Mouse (Mus musculus) midbrain, postnatal 0 days (tissue): ENCODE results near the gene Synrg. TPM values are rescaled to one million over a fixed set of nuclear protein-coding genes. Genes with fewer than 3 reads are reported as not detected.

Source experiments
- ATAC-seq: fragments of 200-750 bp; cut with Nextera tagmentation; 2 replicates; pipeline ENCODE4 v1.8.0; 2017; ENCODE audit warnings: moderate number of reproducible peaks, mild to moderate bottlenecking, moderate TSS enrichment, moderate library complexity; ENCODE audit not compliant: low FRiP score
- DNase-seq: peaks from one replicate; pipeline ENCODE4 v3.0.0-alpha.2; 2015; ENCODE audit warnings: low spot score
- H3K27ac ChIP-seq: fragments of 300-500 bp; sonication (generic); 2 replicates; pipeline ENCODE4 v1.5.1; 2014; ENCODE audit warnings: low read depth, mild to moderate bottlenecking, low read length, mixed read lengths
- H3K27me3 ChIP-seq: fragments of 300-500 bp; sonication (generic); 2 replicates; pipeline ENCODE4 v1.6.1; 2014; ENCODE audit warnings: low read length, control low read depth, mixed read lengths; ENCODE audit not compliant: insufficient read depth
- H3K36me3 ChIP-seq: fragments of 300-500 bp; sonication (generic); 2 replicates; pipeline ENCODE4 v1.6.1; 2014; ENCODE audit warnings: low read length, control low read depth, mixed read lengths; ENCODE audit not compliant: insufficient read depth
- H3K4me1 ChIP-seq: fragments of 300-500 bp; sonication (generic); 2 replicates; pipeline ENCODE4 v1.6.1; 2014; ENCODE audit warnings: mild to moderate bottlenecking, control low read depth, antibody characterized with exemption, low read length, mixed read lengths; ENCODE audit not compliant: insufficient read depth
- H3K4me2 ChIP-seq: fragments of 300-500 bp; sonication (generic); 2 replicates; pipeline ENCODE4 v1.6.1; 2014; ENCODE audit warnings: low read depth, mild to moderate bottlenecking, low read length, mixed read lengths; ENCODE audit not compliant: poor library complexity, severe bottlenecking
- H3K4me3 ChIP-seq: fragments of 300-500 bp; sonication (generic); 2 replicates; pipeline ENCODE4 v1.5.1; 2014; ENCODE audit warnings: low read depth, mild to moderate bottlenecking, low read length, moderate library complexity
- H3K9ac ChIP-seq: fragments of 300-500 bp; sonication (generic); replicated peaks from 2 replicates; pipeline ENCODE4 v1.6.1; 2014; ENCODE audit warnings: mild to moderate bottlenecking, low read length, moderate library complexity, mixed read lengths; ENCODE audit not compliant: poor library complexity, severe bottlenecking
- H3K9me3 ChIP-seq: fragments of 300-500 bp; sonication (generic); 2 replicates; pipeline ENCODE4 v1.6.1; 2016; ENCODE audit warnings: low read length, control low read depth
- CTCF ChIP-seq: IDR thresholded peaks from 2 replicates; pipeline ENCODE4 v1.5.1; 2016; ENCODE audit warnings: antibody characterized with exemption, mild to moderate bottlenecking
- WGBS: fragments of 180-500 bp; shearing (Covaris S2); extraction: QIAGEN DNeasy Blood & Tissue Kit; methylation state at CpG from one replicate; pipeline ENCODE4 v1.1.7; 2014; 5-methylcytosine and 5-hydroxymethylcytosine counted together
- polyA plus RNA-seq: library from polyadenylated mRNA; unstranded; fragments of >200 nt; fragmentation: Nextera tagmentation; extraction: Ambion mirVana; gene quantifications from 2 replicates; pipeline ENCODE4 v1.2.1, GENCODE M21; 2015
- total RNA-seq: library from RNA; depleted of rRNA; stranded (reverse); fragments of >200 nt; gene quantifications from 2 replicates; pipeline ENCODE4 v1.2.3, GENCODE M21; 2014

Gene Synrg
- total and polyA plus RNA-seq, 2 experiments from 2014 or later = 17.1 to 43.1 TPM

- DNase-seq = peak; percentile 85
- H3K36me3 ChIP-seq = no peaks in the 10 kb centered on the region
- H3K9me3 ChIP-seq = no peaks in the 10 kb centered on the region
- H3K4me2 ChIP-seq = no peak overlapping the region
- peak; percentile 93 for TF ChIP-seq CTCF
- WGBS = 13% methylated on average over 7 of the region's 7 CpGs
- H3K27ac ChIP-seq = no peak overlapping the region
- no peaks in the 10 kb centered on the region for H3K4me1 ChIP-seq
- H3K4me3 ChIP-seq = no peak overlapping the region
- no peaks in the 10 kb centered on the region for H3K27me3 ChIP-seq
- no peak for ATAC-seq
- H3K9ac ChIP-seq = no peak overlapping the region
Observed at GRCm38 (mm10) chr11:83935986-83936665, 28.1 kb upstream of the Synrg start.

DNA sequence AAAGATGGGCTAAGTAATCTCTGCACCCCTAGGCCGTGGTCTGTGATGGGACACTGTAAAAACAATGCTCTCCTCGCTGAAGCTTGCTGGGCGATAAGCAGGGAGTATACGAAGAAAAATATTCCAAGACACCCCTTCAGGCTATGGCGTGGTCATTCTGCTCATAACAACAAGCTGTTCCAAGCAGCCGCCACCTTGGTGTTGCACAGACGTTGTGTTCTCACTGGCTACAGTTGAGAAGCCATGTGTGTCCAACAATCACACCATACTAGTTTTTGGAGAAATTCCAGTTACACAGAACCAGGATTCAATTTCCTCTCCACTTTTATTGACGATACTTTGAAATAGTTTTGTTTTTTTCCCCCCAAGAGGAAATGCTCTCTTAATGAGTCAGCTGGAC lies 25.7 kb upstream of the Synrg start:
- Histone ChIP-seq H3K9ac (no peak overlapping the region), H3K4me2 (no peak overlapping the region), H3K36me3 (no peaks in the 10 kb centered on the region), H3K27ac (no peak overlapping the region), H3K4me1 (no peaks in the 10 kb centered on the region; the same call in 1 of the 2 replicates), H3K9me3 (no peaks in the 10 kb centered on the region), H3K27me3 (no peaks in the 10 kb centered on the region), H3K4me3 (no peak overlapping the region)
- DNase-seq = no peak
- no peak for ATAC-seq
- TF ChIP-seq CTCF = no peak
- WGBS = 82% methylated on average over 8 of the region's 8 CpGs

DNA sequence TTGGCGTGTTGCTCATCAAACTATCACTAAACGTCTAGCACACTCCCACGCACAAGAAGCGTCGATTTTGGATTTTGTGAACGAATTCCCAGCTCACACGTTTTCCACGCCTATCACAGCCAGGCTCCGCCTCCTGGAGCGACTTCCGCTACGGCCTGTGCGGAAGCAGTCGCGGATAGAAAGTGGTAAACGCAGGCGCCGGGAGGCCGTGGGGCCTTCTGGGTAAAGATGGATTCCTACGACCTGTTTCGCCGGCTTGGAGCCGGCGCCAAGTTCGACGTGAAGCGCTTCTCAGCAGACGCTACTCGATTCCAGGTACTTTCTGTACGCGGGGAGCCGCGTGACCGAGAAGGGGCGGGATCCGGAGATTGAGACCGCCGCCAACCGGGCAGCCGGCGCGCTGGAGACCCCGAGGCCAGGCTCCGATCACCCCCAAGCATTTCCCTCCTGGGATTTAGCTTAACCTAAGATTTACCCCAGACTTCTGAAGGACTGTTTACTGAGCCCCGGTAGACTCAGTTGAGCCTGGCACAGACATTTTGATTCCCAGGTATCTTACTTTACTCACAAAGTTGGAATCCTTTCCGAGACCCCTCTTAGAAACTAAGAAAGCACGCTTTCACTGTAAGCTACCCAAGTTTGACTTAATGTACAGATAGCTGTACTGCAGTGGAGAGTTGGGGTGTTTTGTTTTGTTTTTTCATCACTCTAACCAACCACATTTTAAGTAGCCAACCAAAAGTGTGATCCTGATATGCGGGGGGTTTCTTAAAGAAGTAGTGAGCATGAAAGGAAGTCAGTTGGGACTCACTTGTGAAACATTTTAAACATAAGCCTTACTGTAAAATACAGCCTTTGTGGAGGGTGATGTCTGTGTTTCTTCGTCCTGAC lies 22.0 kb upstream of the Synrg start, which contains the start of gene Ddx52:
TSS of gene Ddx52 (plus strand) at position 113 of the 891 bp plus-strand sequence.
- peak within 1 kb of the TSS; percentile 48 for H3K27ac ChIP-seq
- ATAC-seq (peak; percentile 86), DNase-seq (peak; percentile 95)

DNA sequence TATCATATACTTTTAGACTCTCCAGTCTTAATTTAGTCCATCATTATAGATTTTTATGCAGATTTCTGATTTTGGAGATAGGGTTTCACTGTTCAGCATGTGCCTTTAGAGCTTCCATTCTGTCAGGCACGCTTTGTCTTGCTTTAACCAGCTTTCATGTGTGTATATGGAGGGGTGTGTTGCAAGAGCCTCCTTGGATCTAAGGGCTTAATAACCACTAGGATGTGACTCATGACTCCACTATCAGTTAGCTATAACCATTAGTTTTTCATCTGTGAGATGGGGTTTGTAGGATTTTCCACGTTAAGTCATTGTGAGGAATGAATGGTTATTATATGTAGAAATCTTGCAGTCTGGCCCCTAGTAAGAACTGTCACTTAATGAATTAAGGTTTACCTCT lies 7.4 kb upstream of the Synrg start:
- Histone ChIP-seq H3K9me3 (no peaks in the 10 kb centered on the region), H3K4me3 (no peak overlapping the region), H3K9ac (no peak overlapping the region), H3K4me1 (no peaks in the 10 kb centered on the region), H3K27ac (no peak overlapping the region), H3K4me2 (no peak overlapping the region), H3K36me3 (peaks cover 74% of the 10 kb centered on the region), H3K27me3 (no peaks in the 10 kb centered on the region)
- DNase-seq = no peak
- no peak for TF ChIP-seq CTCF
- WGBS = 97% methylated on average over 2 of the region's 2 CpGs
- no peak for ATAC-seq

More for the DNA sequence above, 22.0 kb upstream of the Synrg start, which contains the start of gene Ddx52:
- no peaks in the 10 kb centered on the region; the same call in 1 of the 2 replicates for H3K4me1 ChIP-seq
- 2% methylated on average over 49 of the region's 49 CpGs for WGBS
- H3K36me3 ChIP-seq = peaks cover 13% of the 10 kb centered on the region; the same call in 1 of the 2 replicates
- peak within 1 kb of the TSS; percentile 71 for H3K4me3 ChIP-seq
- H3K4me2 ChIP-seq = peak within 1 kb of the TSS; percentile 60
- H3K9ac ChIP-seq = peak within 1 kb of the TSS; percentile 60
- H3K9me3 ChIP-seq = no peaks in the 10 kb centered on the region
- H3K27me3 ChIP-seq = no peaks in the 10 kb centered on the region
- no peak for TF ChIP-seq CTCF

- Histone ChIP-seq H3K4me1 (peaks cover 6% of the 10 kb centered on the region; the same call in 1 of the 2 replicates), H3K4me3 (no peak overlapping the region), H3K9ac (no peak overlapping the region), H3K4me2 (no peak overlapping the region), H3K9me3 (no peaks in the 10 kb centered on the region), H3K27me3 (no peaks in the 10 kb centered on the region), H3K36me3 (peaks cover 35% of the 10 kb centered on the region), H3K27ac (no peak overlapping the region)
- ATAC-seq = no peak
- 90% methylated on average over 3 of the region's 3 CpGs for WGBS
- DNase-seq = no peak
- TF ChIP-seq CTCF = no peak
Observed at GRCm38 (mm10) chr11:83961983-83962382, 2.2 kb upstream of the Synrg start.
